Mouse (Mus musculus) lung, postnatal 0 days (tissue): Measurements from ENCODE around the gene 2610001J05Rik. TPM values are rescaled to one million over a fixed set of nuclear protein-coding genes. Genes with fewer than 3 reads are reported as not detected.

Experiments
- ATAC-seq: fragments of 200-750 bp; cut with Nextera tagmentation; 2 replicates; pipeline ENCODE4 v1.8.0; 2017; ENCODE audit warnings: moderate library complexity
- DNase-seq: peaks from one replicate; pipeline ENCODE4 v3.0.0-alpha.2; 2016; ENCODE audit warnings: low spot score
- H3K27ac ChIP-seq: fragments of 300-500 bp; sonication (generic); 2 replicates; pipeline ENCODE4 v1.5.1; 2014; ENCODE audit warnings: antibody characterized with exemption, mild to moderate bottlenecking, low read length, mixed read lengths
- H3K27me3 ChIP-seq: fragments of 300-500 bp; sonication (generic); replicated peaks from 2 replicates; pipeline ENCODE4 v1.6.1; 2014; ENCODE audit warnings: low read length, mixed read lengths; ENCODE audit not compliant: insufficient read depth
- H3K36me3 ChIP-seq: fragments of 300-500 bp; sonication (generic); 2 replicates; pipeline ENCODE4 v1.6.1; 2014; ENCODE audit warnings: low read length, mixed read lengths; ENCODE audit not compliant: insufficient read depth
- H3K4me1 ChIP-seq: fragments of 300-500 bp; sonication (generic); 2 replicates; pipeline ENCODE4 v1.6.1; 2014; ENCODE audit warnings: antibody characterized with exemption, low read depth, low read length, mixed read lengths; ENCODE audit not compliant: insufficient read depth
- H3K4me2 ChIP-seq: fragments of 300-500 bp; sonication (generic); replicated peaks from 2 replicates; pipeline ENCODE4 v1.6.1; 2014; ENCODE audit warnings: low read depth, mild to moderate bottlenecking, low read length, moderate library complexity, mixed read lengths
- H3K4me3 ChIP-seq: fragments of 300-500 bp; sonication (generic); 2 replicates; pipeline ENCODE4 v1.5.1; 2014; ENCODE audit warnings: low read depth, low read length
- H3K9ac ChIP-seq: fragments of 300-500 bp; sonication (generic); replicated peaks from 2 replicates; pipeline ENCODE4 v1.6.1; 2014; ENCODE audit warnings: low read depth, mild to moderate bottlenecking
- H3K9me3 ChIP-seq: fragments of 300-500 bp; sonication (generic); 2 replicates; pipeline ENCODE4 v1.6.1; 2016; ENCODE audit warnings: low read length, mixed read lengths
- CTCF ChIP-seq: IDR thresholded peaks from 2 replicates; pipeline ENCODE4 v1.5.1; 2016; ENCODE audit warnings: antibody characterized with exemption, mild to moderate bottlenecking
- EP300 ChIP-seq: IDR thresholded peaks from 2 replicates; pipeline ENCODE4 v1.6.1; 2016; ENCODE audit warnings: antibody characterized with exemption, mild to moderate bottlenecking, control low read depth
- WGBS: fragments of 180-500 bp; shearing (Covaris S2); extraction: QIAGEN DNeasy Blood & Tissue Kit; methylation state at CpG from one replicate; pipeline ENCODE4 v1.1.7; 2014; 5-methylcytosine and 5-hydroxymethylcytosine counted together
- polyA plus RNA-seq: library from polyadenylated mRNA; unstranded; fragments of >200 nt; fragmentation: Nextera tagmentation; extraction: Ambion mirVana; gene quantifications from 2 replicates; pipeline ENCODE4 v1.2.1, GENCODE M21; 2015

2610001J05Rik gene
- polyA plus RNA-seq, 1 experiment from 2014 or later: 139 TPM

DNA sequence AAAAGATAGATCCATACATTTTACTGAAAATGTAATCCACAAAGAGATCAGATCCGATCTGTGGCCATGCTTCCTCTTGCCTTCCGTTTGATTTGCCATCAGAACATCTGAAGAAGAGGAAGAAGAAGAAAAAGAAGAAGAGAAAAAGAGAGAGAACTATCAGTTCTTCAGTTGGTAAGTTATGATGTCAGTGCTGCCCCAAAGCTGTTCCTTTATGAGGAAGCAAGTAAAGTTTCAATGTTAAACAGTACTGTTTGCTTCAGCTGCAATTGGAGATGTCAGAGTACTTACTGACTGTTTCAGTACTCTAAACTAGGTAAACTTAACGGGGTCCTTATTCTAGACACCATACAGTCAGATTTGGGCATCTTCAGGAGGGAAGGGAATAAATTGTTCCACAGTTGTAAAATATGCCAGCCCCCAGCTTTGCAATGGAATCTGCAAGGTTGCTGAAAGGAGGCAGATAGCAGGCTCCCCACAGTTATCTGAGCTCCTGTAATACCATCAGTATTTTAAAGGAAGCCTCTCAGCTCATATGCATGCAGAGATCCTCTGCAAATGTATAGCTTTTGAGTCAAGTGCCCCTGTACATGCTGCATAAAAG is 34.2 kb downstream of the 2610001J05Rik start:
- Histone ChIP-seq H3K9ac (no peak overlapping the region), H3K4me2 (no peak overlapping the region), H3K27ac (no peak overlapping the region), H3K4me1 (no peaks in the 10 kb centered on the region), H3K36me3 (no peaks in the 10 kb centered on the region), H3K4me3 (no peak overlapping the region), H3K27me3 (no peaks in the 10 kb centered on the region), H3K9me3 (no peaks in the 10 kb centered on the region)
- ATAC-seq (no peak), DNase-seq (no peak)
- 67% methylated on average over 3 of the region's 3 CpGs for WGBS
- TF ChIP-seq EP300 (no peak), CTCF (no peak)

- no peaks in the 10 kb centered on the region for H3K27me3 ChIP-seq
- no peak overlapping the region for H3K9ac ChIP-seq
- no peak overlapping the region for H3K4me2 ChIP-seq
- H3K4me1 ChIP-seq: no peaks in the 10 kb centered on the region
- ATAC-seq (no peak), DNase-seq (no peak)
- H3K36me3 ChIP-seq: no peaks in the 10 kb centered on the region
- TF ChIP-seq CTCF: no peak
- no peak overlapping the region for H3K4me3 ChIP-seq
- H3K27ac ChIP-seq: no peak overlapping the region
- H3K9me3 ChIP-seq: no peaks in the 10 kb centered on the region
- 71% methylated on average over 17 of the region's 17 CpGs for WGBS
These were observed 35.3 kb downstream of the 2610001J05Rik start for GRCm38 (mm10) chr6:13835720-13836665.

DNA sequence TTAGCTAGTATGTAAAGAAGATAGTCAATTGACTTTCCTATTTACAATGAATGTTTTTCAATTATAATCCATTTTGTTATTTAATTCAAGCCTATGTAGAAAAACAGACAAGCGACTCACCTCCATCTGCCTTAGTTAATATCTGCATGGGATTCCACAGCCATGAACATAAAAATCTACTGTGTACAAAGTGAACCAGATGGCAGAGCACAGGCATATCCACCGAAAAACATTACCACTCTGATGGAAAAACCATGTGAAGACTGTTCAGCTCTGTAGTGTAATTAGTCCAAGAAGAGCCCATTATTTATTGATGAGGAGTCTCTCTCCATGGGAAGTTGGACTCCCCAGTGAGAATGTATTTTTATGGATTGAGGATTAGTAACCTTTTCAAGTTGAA is 38.5 kb downstream of the 2610001J05Rik start:
- H3K4me2 ChIP-seq: no peak overlapping the region
- H3K9ac ChIP-seq: no peak overlapping the region
- no peak overlapping the region for H3K27ac ChIP-seq
- no peak for ATAC-seq
- H3K4me3 ChIP-seq: no peak overlapping the region
- H3K9me3 ChIP-seq: no peaks in the 10 kb centered on the region
- no peak for DNase-seq
- 77% methylated on average over 2 of the region's 2 CpGs for WGBS
- no peaks in the 10 kb centered on the region for H3K4me1 ChIP-seq
- H3K36me3 ChIP-seq: no peaks in the 10 kb centered on the region
- no peaks in the 10 kb centered on the region for H3K27me3 ChIP-seq
- TF ChIP-seq EP300: no peak
- no peak for TF ChIP-seq CTCF

DNA sequence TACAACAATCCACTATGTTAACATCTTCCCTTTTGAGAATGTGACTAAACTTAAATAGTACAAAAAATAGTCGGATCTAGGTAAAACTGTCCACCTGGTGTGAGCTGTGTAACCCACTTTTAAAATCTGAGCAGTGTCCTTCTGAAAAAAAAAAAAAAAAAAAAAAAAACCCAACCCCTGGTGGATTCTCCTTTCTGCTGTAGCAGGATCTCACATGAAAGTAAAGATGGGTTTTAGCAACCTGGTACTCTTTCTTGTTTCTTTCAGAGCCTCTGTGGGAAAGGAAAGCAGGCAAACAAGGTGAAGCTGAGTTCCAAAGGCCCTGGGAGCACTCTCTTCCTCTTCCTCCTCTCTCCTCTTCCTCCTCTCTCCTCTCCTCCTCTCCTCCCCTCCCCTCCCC is 42.4 kb downstream of the 2610001J05Rik start:
- H3K27me3 ChIP-seq: no peaks in the 10 kb centered on the region
- DNase-seq (no peak), ATAC-seq (no peak)
- no peaks in the 10 kb centered on the region for H3K36me3 ChIP-seq
- no peak overlapping the region for H3K4me3 ChIP-seq
- WGBS: 75% methylated on average over 1 of the region's 1 CpGs
- no peak overlapping the region for H3K4me2 ChIP-seq
- TF ChIP-seq CTCF (no peak), EP300 (no peak)
- H3K9me3 ChIP-seq: no peaks in the 10 kb centered on the region
- no peak overlapping the region for H3K9ac ChIP-seq
- H3K27ac ChIP-seq: no peak overlapping the region
- no peaks in the 10 kb centered on the region for H3K4me1 ChIP-seq

Other genes starting within 250 kb of the 2610001J05Rik start
- 9.7 and 12.4 TPM in 2 replicates for gene Bmt2, start 193.6 kb downstream of the 2610001J05Rik start, polyA plus RNA-seq
- gene Gpr85, start 31.6 kb downstream of the 2610001J05Rik start, polyA plus RNA-seq: 1.3 and 1.9 TPM in 2 replicates